Mouse (Mus musculus): Measurements from ENCODE around the gene Hoxd3.

GRCm38 (mm10) chr2:74760146-74760545 is 48.4 kb downstream of the Hoxd3 start:
- TF ChIP-seq CTCF (IDR thresholded peaks at IDR 0.05; ENCODE audit: borderline replicate concordance, control insufficient read depth, extremely low read depth, insufficient read depth, low read length, poor library complexity) (no peak), POLR2A (IDR thresholded peaks at IDR 0.05; ENCODE audit: control insufficient read depth, extremely low read depth, insufficient read depth, low read length, poor library complexity) (no peak)
